Comparison of ENCODE assay signal across 26 mouse cellular contexts in genomic region chr9:113433424-113433823, GRCm38 (mm10).
DNase-seq lines count a peak whose midpoint lies in the region; ATAC-seq and TF ChIP-seq lines count a peak whose summit lies in the region.
"Had no signal": no experiment of that assay in that cellular context is flagged by ENCODE, and none has a peak within 500 bp of the region (broad histone marks: within the 10 kb centered on the region; RNA-seq: fewer than 3 reads in every experiment).

No protein-coding gene starts in this region.

- H3K9me3 ChIP-seq in forebrain, embryonic 15.5 days, result no peaks in the 10 kb centered on the region
- H3K9me3 ChIP-seq in forebrain, embryonic 11.5 days (ENCODE audit: control insufficient read depth, low read length), result no peaks in the 10 kb centered on the region
- no peaks in the 10 kb centered on the region for H3K9me3 ChIP-seq in forebrain, postnatal 0 days (ENCODE audit: low read length)
- no peaks in the 10 kb centered on the region for H3K9me3 ChIP-seq in forebrain, embryonic 12.5 days
- H3K9me3 ChIP-seq: embryonic facial prominence, embryonic 10.5 days; embryonic facial prominence, embryonic 12.5 days had no signal

- H3K36me3 ChIP-seq in forebrain, embryonic 15.5 days, result no peaks in the 10 kb centered on the region
- H3K36me3 ChIP-seq in forebrain, embryonic 11.5 days (ENCODE audit: control insufficient read depth, insufficient read depth, low read length), result no peaks in the 10 kb centered on the region
- no peaks in the 10 kb centered on the region for H3K36me3 ChIP-seq in forebrain, postnatal 0 days (ENCODE audit: insufficient read depth)
- no peaks in the 10 kb centered on the region for H3K36me3 ChIP-seq in forebrain, embryonic 12.5 days (replicated peaks)
- H3K36me3 ChIP-seq: embryonic facial prominence, embryonic 10.5 days; embryonic facial prominence, embryonic 12.5 days; G1E had no signal

- DNase-seq in forebrain, embryonic 11.5 days (ENCODE audit: low spot score), result no peak
- no peak for DNase-seq in forebrain, postnatal 0 days
- no peak for DNase-seq in left cerebral cortex, adult 2 months (ENCODE audit: extremely low spot score in 1 of 2, low spot score in 2 of 2)
- no peak for DNase-seq in left cerebral cortex, adult 9 months (ENCODE audit: low spot score in 2 of 2)
- peak; percentile 48 for DNase-seq in brain, adult 2 months (ENCODE audit: low read depth, low spot score)
- no peak for DNase-seq in spleen, adult 18-20 months
- DNase-seq: adrenal gland, adult 8-10 months; adrenal gland, postnatal 14 days; adrenal gland, postnatal 36 days; B cell, adult 2 months; cerebellum, adult 11 months; cerebellum, adult 18-20 months; cerebellum, adult 8-10 months; cerebellum, adult 9-11 months; cerebellum, postnatal 14 days; cerebellum, postnatal 36 days had no signal

- no peak for TF ChIP-seq CTCF in forebrain, postnatal 0 days (IDR thresholded peaks at IDR 0.05; ENCODE audit: low read depth)
- no peak for TF ChIP-seq CTCF in left cerebral cortex, adult 2 months (IDR thresholded peaks at IDR 0.05)

- no peaks in the 10 kb centered on the region for H3K27me3 ChIP-seq in forebrain, embryonic 15.5 days
- no peaks in the 10 kb centered on the region for H3K27me3 ChIP-seq in forebrain, embryonic 11.5 days (ENCODE audit: control insufficient read depth, insufficient read depth, low read length)
- no peaks in the 10 kb centered on the region for H3K27me3 ChIP-seq in forebrain, postnatal 0 days (ENCODE audit: insufficient read depth, low read length)
- no peaks in the 10 kb centered on the region for H3K27me3 ChIP-seq in forebrain, embryonic 12.5 days
- H3K27me3 ChIP-seq: CH12.LX; embryonic facial prominence, embryonic 12.5 days; Patski had no signal

- no peak overlapping the region for H3K4me2 ChIP-seq in forebrain, embryonic 15.5 days (replicated peaks)
- no peak overlapping the region for H3K4me2 ChIP-seq in forebrain, embryonic 11.5 days (ENCODE audit: low read depth, low read length, severe bottlenecking)
- H3K4me2 ChIP-seq in forebrain, postnatal 0 days (ENCODE audit: low read depth), result no peak overlapping the region
- H3K4me2 ChIP-seq in forebrain, embryonic 12.5 days, result no peak overlapping the region
- H3K4me2 ChIP-seq: embryonic facial prominence, embryonic 12.5 days had no signal

- peak overlapping the region; percentile 60; the same call in 1 of the 2 replicates for H3K27ac ChIP-seq in forebrain, embryonic 15.5 days (replicated peaks)
- no peak overlapping the region for H3K27ac ChIP-seq in forebrain, embryonic 11.5 days (ENCODE audit: low read depth, low read length)
- H3K27ac ChIP-seq in forebrain, postnatal 0 days (ENCODE audit: low read depth, low read length), result peak overlapping the region; percentile 37; the same call in 1 of the 2 replicates
- no peak overlapping the region for H3K27ac ChIP-seq in forebrain, embryonic 12.5 days
- H3K27ac ChIP-seq in left cerebral cortex, adult 2 months, result peak overlapping the region; percentile 87
- H3K27ac ChIP-seq: embryonic facial prominence, embryonic 10.5 days; embryonic facial prominence, embryonic 12.5 days had no signal

- intact Hi-C loops in left cerebral cortex, adult 2 months (cut with DNase I), result loop anchor here (5.0 kb wide), 1 partner anchor 256 kb away; no protein-coding TSS in a partner anchor

- WGBS in forebrain, embryonic 15.5 days, result 89% methylated on average over 4 of the region's 4 CpGs
- 82% methylated on average over 4 of the region's 4 CpGs for WGBS in forebrain, embryonic 11.5 days
- 80% methylated on average over 4 of the region's 4 CpGs for WGBS in forebrain, postnatal 0 days
- 79% methylated on average over 4 of the region's 4 CpGs for WGBS in forebrain, embryonic 12.5 days

- no peak for ATAC-seq in forebrain, embryonic 15.5 days (replicated peaks)
- no peak for ATAC-seq in forebrain, embryonic 11.5 days (replicated peaks; ENCODE audit: low FRiP score)
- ATAC-seq in forebrain, postnatal 0 days, result no peak
- no peak for ATAC-seq in forebrain, embryonic 12.5 days (ENCODE audit: low FRiP score)
- ATAC-seq: activated CD4-positive, CD25-positive, alpha-beta regulatory T cell, adult 4 months; CD4-positive, CD25-positive, alpha-beta regulatory T cell, adult 4 months; forebrain, embryonic 14.5 days; Patski had no signal

- H3K4me1 ChIP-seq in forebrain, embryonic 15.5 days, result no peaks in the 10 kb centered on the region
- no peaks in the 10 kb centered on the region for H3K4me1 ChIP-seq in forebrain, embryonic 11.5 days (replicated peaks; ENCODE audit: control insufficient read depth, insufficient read depth, low read length)
- H3K4me1 ChIP-seq in forebrain, postnatal 0 days (ENCODE audit: insufficient read depth), result no peaks in the 10 kb centered on the region
- H3K4me1 ChIP-seq in forebrain, embryonic 12.5 days, result peaks cover 2% of the 10 kb centered on the region; the same call in 1 of the 2 replicates
- H3K4me1 ChIP-seq: embryonic facial prominence, embryonic 10.5 days; embryonic facial prominence, embryonic 12.5 days had no signal

- no peak overlapping the region for H3K4me3 ChIP-seq in forebrain, embryonic 15.5 days
- no peak overlapping the region for H3K4me3 ChIP-seq in forebrain, embryonic 11.5 days (ENCODE audit: low read depth, low read length)
- no peak overlapping the region for H3K4me3 ChIP-seq in forebrain, postnatal 0 days (ENCODE audit: low read depth, low read length)
- H3K4me3 ChIP-seq in forebrain, embryonic 12.5 days (replicated peaks), result no peak overlapping the region
- H3K4me3 ChIP-seq in left cerebral cortex, adult 2 months, result no peak overlapping the region
- H3K4me3 ChIP-seq: embryonic facial prominence, embryonic 10.5 days; embryonic facial prominence, embryonic 12.5 days had no signal

- H3K9ac ChIP-seq in forebrain, embryonic 15.5 days (replicated peaks), result no peak overlapping the region
- H3K9ac ChIP-seq in forebrain, embryonic 11.5 days (ENCODE audit: low read length), result no peak overlapping the region
- no peak overlapping the region for H3K9ac ChIP-seq in forebrain, postnatal 0 days
- no peak overlapping the region for H3K9ac ChIP-seq in forebrain, embryonic 12.5 days
- H3K9ac ChIP-seq: embryonic facial prominence, embryonic 12.5 days had no signal

Comparison
In these comparisons a context has a peak if more than half of its experiments do, and no peak if none do; other contexts are left out.
1. H3K27ac ChIP-seq: peak in forebrain, embryonic 15.5 days (single experiment), forebrain, postnatal 0 days (single experiment) and left cerebral cortex, adult 2 months (single experiment); none in forebrain, embryonic 11.5 days (single experiment) and forebrain, embryonic 12.5 days (single experiment).